Mouse (Mus musculus) forebrain, postnatal 0 days (tissue): Measurements from ENCODE around the gene Cnbd2. TPM values are rescaled to one million over a fixed set of nuclear protein-coding genes. Genes with fewer than 3 reads are reported as not detected.

Experiments
- ATAC-seq: fragments of 200-750 bp; cut with Nextera tagmentation; 2 replicates; pipeline ENCODE4 v1.8.0; 2017; ENCODE audit warnings: mild to moderate bottlenecking, moderate library complexity
- DNase-seq: peaks from one replicate; pipeline ENCODE4 v3.0.0-alpha.2; 2015
- H3K27ac ChIP-seq: fragments of 300-500 bp; sonication (generic); 2 replicates; pipeline ENCODE4 v1.5.1; 2014; ENCODE audit warnings: low read depth, mild to moderate bottlenecking, antibody characterized with exemption, low read length, moderate library complexity, mixed read lengths
- H3K27me3 ChIP-seq: fragments of 300-500 bp; sonication (generic); 2 replicates; pipeline ENCODE4 v1.6.1; 2014; ENCODE audit warnings: mild to moderate bottlenecking, low read length, mixed read lengths; ENCODE audit not compliant: insufficient read depth
- H3K36me3 ChIP-seq: fragments of 300-500 bp; sonication (generic); 2 replicates; pipeline ENCODE4 v1.6.1; 2014; ENCODE audit warnings: mild to moderate bottlenecking, moderate library complexity; ENCODE audit not compliant: insufficient read depth
- H3K4me1 ChIP-seq: fragments of 300-500 bp; sonication (generic); 2 replicates; pipeline ENCODE4 v1.6.1; 2014; ENCODE audit warnings: antibody characterized with exemption; ENCODE audit not compliant: insufficient read depth
- H3K4me2 ChIP-seq: fragments of 300-500 bp; sonication (generic); 2 replicates; pipeline ENCODE4 v1.6.1; 2014; ENCODE audit warnings: low read depth, mild to moderate bottlenecking, moderate library complexity
- H3K4me3 ChIP-seq: fragments of 300-500 bp; sonication (generic); 2 replicates; pipeline ENCODE4 v1.5.1; 2014; ENCODE audit warnings: low read depth, low read length, mixed read lengths
- H3K9ac ChIP-seq: fragments of 300-500 bp; sonication (generic); 2 replicates; pipeline ENCODE4 v1.6.1; 2014; ENCODE audit warnings: mild to moderate bottlenecking
- H3K9me3 ChIP-seq: fragments of 300-500 bp; sonication (generic); 2 replicates; pipeline ENCODE4 v1.6.1; 2016; ENCODE audit warnings: low read length
- CTCF ChIP-seq: sonication (generic); IDR thresholded peaks from 2 replicates; pipeline ENCODE4 v1.5.1; 2016; ENCODE audit warnings: antibody characterized with exemption, control low read depth, low read depth
- WGBS: fragments of 180-500 bp; shearing (Covaris S2); extraction: QIAGEN DNeasy Blood & Tissue Kit; methylation state at CpG from one replicate; pipeline ENCODE4 v1.1.7; 2014; 5-methylcytosine and 5-hydroxymethylcytosine counted together
- polyA plus RNA-seq: library from polyadenylated mRNA; unstranded; fragments of >200 nt; fragmentation: Nextera tagmentation; extraction: Ambion mirVana; gene quantifications from 2 replicates; pipeline ENCODE4 v1.2.1, GENCODE M21; 2015
- total RNA-seq: library from RNA; depleted of rRNA; stranded (reverse); fragments of >200 nt; gene quantifications from 2 replicates; pipeline ENCODE4 v1.2.3, GENCODE M21; 2014

Cnbd2 gene
- total and polyA plus RNA-seq, 2 experiments from 2014 or later = 7.0 to 9.1 TPM

DNA sequence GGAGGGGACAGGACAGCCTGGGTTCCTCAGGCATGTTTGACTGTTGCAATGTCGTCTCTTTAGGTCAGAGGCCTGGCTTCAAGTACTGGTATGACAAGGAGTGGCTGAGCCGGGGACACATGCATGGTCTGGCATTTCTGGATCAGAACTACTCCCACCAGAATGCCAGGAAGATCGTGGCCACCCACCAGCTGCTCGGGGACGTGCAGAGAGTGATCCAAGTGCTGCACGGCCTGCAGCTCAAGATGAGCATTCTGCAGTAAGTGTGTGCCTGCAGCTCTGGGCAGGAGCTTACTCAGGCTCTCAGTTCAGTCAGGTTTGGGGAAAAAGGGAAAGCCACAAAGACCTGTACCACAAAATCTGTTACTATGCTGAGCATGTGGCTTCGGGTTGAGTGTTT, 13.6 kb upstream of the Cnbd2 start:
- WGBS = 89% methylated on average over 7 of the region's 7 CpGs

DNA sequence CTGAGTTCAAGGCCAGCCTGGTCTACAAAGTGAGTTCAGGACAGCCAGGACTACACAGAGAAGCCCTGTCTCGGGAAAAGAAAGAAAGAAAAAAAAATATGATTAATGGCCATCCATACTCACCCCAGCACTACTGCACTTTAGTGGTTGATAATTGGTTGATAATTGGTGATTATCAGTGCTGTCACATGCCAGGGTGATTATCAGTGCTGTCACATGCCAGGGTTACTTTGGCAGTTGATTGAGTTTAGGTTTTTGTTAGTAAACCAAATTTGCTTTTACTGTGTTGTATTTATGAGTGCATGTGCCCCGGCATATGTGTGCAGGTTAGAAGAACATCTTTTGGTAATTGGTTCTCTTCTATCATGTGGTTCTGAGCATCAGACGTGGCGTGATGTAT, 10.0 kb upstream of the Cnbd2 start:
- Histone ChIP-seq H3K9ac (no peak overlapping the region), H3K36me3 (peaks cover 46% of the 10 kb centered on the region), H3K27ac (no peak overlapping the region), H3K4me2 (no peak overlapping the region), H3K4me1 (no peaks in the 10 kb centered on the region), H3K27me3 (no peaks in the 10 kb centered on the region), H3K4me3 (no peak overlapping the region), H3K9me3 (no peaks in the 10 kb centered on the region)
- TF ChIP-seq CTCF = no peak
- DNase-seq (no peak), ATAC-seq (no peak)
- 85% methylated on average over 4 of the region's 4 CpGs for WGBS

More for the DNA sequence above, 13.6 kb upstream of the Cnbd2 start:
- Histone ChIP-seq H3K27ac (no peak overlapping the region), H3K36me3 (peaks cover 54% of the 10 kb centered on the region), H3K27me3 (no peaks in the 10 kb centered on the region), H3K9me3 (no peaks in the 10 kb centered on the region), H3K4me1 (no peaks in the 10 kb centered on the region), H3K4me3 (no peak overlapping the region), H3K9ac (no peak overlapping the region), H3K4me2 (no peak overlapping the region)
- TF ChIP-seq CTCF = no peak
- no peak for ATAC-seq
- no peak for DNase-seq

DNA sequence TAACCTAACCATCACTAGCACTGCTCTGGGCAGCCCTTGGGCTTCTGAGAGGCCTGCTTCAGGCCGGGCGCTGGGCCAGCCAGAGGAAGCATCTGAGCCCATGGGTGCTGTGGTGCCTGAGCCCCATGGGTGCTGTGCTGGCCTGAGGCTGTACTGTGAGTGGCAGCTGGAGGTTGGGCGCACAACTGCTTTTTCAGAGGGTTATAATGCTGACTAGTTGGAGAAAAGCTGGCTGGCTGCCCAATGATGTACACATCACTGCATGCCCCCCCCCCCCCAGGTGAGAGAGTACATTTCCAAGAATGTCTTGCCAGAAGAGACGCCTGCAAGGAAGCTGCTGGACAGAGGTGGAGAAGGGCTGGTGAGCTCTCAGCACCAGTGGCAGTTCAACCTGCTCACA, 7.7 kb upstream of the Cnbd2 start:
- 95% methylated on average over 4 of the region's 4 CpGs for WGBS
- Histone ChIP-seq H3K9me3 (no peaks in the 10 kb centered on the region), H3K27me3 (no peaks in the 10 kb centered on the region), H3K4me1 (no peaks in the 10 kb centered on the region), H3K36me3 (peaks cover 33% of the 10 kb centered on the region), H3K9ac (no peak overlapping the region), H3K4me2 (no peak overlapping the region), H3K27ac (no peak overlapping the region), H3K4me3 (no peak overlapping the region)
- ATAC-seq (no peak), DNase-seq (no peak)
- no peak for TF ChIP-seq CTCF

- no peaks in the 10 kb centered on the region for H3K4me1 ChIP-seq
- no peak overlapping the region for H3K4me2 ChIP-seq
- H3K27ac ChIP-seq = no peak overlapping the region
- H3K36me3 ChIP-seq = peaks cover 28% of the 10 kb centered on the region
- no peak overlapping the region for H3K9ac ChIP-seq
- peak; percentile 56; the same call in 1 of the 2 replicates for ATAC-seq
- H3K9me3 ChIP-seq = no peaks in the 10 kb centered on the region
- no peak overlapping the region for H3K4me3 ChIP-seq
- WGBS = 83% methylated on average over 2 of the region's 2 CpGs
- peak; percentile 46 for DNase-seq
- TF ChIP-seq CTCF = peak; percentile 69
- no peaks in the 10 kb centered on the region for H3K27me3 ChIP-seq
Observed at GRCm38 (mm10) chr2:156305818-156306217, 6.3 kb upstream of the Cnbd2 start.

DNA sequence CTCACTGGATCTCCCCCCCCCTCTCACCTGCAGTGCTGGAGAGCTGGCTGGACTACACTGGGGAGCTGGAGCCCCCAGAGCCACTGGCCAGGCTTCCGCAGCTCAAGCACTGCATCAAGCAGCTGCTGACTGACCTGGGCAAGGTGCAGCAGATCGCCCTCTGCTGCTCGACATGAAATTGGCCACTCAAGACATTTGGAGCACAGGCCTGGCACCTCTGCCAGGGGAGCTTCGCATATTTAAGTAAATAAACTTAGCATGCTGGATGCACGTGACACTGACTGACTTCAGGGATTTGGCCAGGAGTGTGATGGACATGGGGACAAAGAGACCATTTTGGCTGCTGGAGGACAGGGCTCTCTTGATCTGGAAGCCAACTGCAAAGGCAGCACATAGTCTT, 4.8 kb upstream of the Cnbd2 start:
- H3K4me1 ChIP-seq = no peaks in the 10 kb centered on the region
- 50% methylated on average over 5 of the region's 5 CpGs for WGBS
- H3K27me3 ChIP-seq = no peaks in the 10 kb centered on the region
- H3K36me3 ChIP-seq = peaks cover 24% of the 10 kb centered on the region
- TF ChIP-seq CTCF = peak; percentile 45
- H3K9me3 ChIP-seq = no peaks in the 10 kb centered on the region
- no peak for ATAC-seq
- no peak overlapping the region for H3K9ac ChIP-seq
- no peak overlapping the region for H3K4me2 ChIP-seq
- no peak overlapping the region for H3K27ac ChIP-seq
- H3K4me3 ChIP-seq = no peak overlapping the region
- peak; percentile 7 for DNase-seq

DNA sequence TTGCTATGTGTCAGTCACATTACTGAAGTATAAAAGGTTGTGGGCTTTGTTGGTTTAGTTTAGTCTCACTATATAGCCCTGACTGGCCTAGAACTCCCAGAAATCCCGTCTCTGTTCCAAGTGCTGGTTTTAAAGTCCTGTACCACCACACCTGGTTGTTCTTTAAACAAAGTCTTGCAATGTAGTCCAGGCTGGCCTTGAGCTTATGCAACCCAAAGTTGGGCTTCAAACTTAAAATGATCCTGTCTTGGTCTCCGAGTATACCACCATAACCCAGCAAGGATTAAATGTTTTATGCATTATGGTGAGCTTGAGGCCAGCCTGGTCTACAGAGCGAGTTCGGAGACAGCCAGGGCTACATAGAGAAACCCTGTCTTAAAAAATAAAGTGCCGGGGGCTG, 2.2 kb upstream of the Cnbd2 start:
- H3K9me3 ChIP-seq = no peaks in the 10 kb centered on the region
- peaks cover 2% of the 10 kb centered on the region for H3K36me3 ChIP-seq
- no peak for ATAC-seq
- H3K9ac ChIP-seq = no peak overlapping the region
- WGBS = 96% methylated on average over 5 of the region's 5 CpGs
- H3K4me3 ChIP-seq = no peak overlapping the region
- H3K27me3 ChIP-seq = no peaks in the 10 kb centered on the region
- DNase-seq = no peak
- no peak for TF ChIP-seq CTCF
- H3K4me1 ChIP-seq = peaks cover 4% of the 10 kb centered on the region; the same call in 1 of the 2 replicates
- no peak overlapping the region for H3K4me2 ChIP-seq
- H3K27ac ChIP-seq = no peak overlapping the region

- Histone ChIP-seq H3K36me3 (no peaks in the 10 kb centered on the region), H3K4me1 (peaks cover 4% of the 10 kb centered on the region; the same call in 1 of the 2 replicates), H3K9me3 (no peaks in the 10 kb centered on the region), H3K9ac (no peak overlapping the region), H3K27me3 (no peaks in the 10 kb centered on the region), H3K4me3 (no peak overlapping the region), H3K27ac (no peak overlapping the region), H3K4me2 (no peak overlapping the region)
- 95% methylated on average over 5 of the region's 5 CpGs for WGBS
- TF ChIP-seq CTCF = no peak
- DNase-seq (no peak), ATAC-seq (no peak)
Observed at GRCm38 (mm10) chr2:156310455-156310854, 1.6 kb upstream of the Cnbd2 start.
